Mouse (Mus musculus): ENCODE results near the gene Upk3bl. TPM values are rescaled to one million over a fixed set of nuclear protein-coding genes. Genes with fewer than 3 reads are reported as not detected.
A peak's percentile ranks its signal among the peaks of the same experiment; 100 is the strongest.
"Not testable (repeated sequence)": the region's sequence is repeated elsewhere in the genome, so short reads cannot be mapped to it uniquely, and the experiment has no call there.

The Upk3bl gene
- total RNA-seq, 2 experiments from 2014 or later, result not detected

GRCm38 (mm10) chr5:136088821-136089575 lies 34.7 kb downstream of the Upk3bl start:
- peak; percentile 19 for DNase-seq

DNA sequence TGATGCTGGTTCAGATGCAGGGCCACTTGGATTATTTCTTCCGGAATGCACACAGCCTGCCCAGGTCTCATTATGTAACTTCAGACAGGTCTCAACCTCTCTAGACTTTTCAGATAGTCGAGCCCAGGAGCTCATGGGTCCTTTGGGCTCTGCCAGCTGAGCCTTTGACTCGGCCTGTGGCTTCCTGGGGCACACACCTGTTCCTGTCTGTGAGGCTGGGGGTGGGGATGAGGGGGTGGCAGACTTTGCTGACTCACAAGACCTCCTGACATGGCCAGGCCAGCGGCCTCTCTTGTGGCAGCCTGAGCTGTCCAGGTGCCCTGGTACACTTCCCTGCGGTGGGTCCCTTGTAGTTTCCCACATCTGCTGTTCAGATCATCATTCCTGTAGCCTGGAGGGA lies 37.6 kb downstream of the Upk3bl start:
- no peak for DNase-seq

DNA sequence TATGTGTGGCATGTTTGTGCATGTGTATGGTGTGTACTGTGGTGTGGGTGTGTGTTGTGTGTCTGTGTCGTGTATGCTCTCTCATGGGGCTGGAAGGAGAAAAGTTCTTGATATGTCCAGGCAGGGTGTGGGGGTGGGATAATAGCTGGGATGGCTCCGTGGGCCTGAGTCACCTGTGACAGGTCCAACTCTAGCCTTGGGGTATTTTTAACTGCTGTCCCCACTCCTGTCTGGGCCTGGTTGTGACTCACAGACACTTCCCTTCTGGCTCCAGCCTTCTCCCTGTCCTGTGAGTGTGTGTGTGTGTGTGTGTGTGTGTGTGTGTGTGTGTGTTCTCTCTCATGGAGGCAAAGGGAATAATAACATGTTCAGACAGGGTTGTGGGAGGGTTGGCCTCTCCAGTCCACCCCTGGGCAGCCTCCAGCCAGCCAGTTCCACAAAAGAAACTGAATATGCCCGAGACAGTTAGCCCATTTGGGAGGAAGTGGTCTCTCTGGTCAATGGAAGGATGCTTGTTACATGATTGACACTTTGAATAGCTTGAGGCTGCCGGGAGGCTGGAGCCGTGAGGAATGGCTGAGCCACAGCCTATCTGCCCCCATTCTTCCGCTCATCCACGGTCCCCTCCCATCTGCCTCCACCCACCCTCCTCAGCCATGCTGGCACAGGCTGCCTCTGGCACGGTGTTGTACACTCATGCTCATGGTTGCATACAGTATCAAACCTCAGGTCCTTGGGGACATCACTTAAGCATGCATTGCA lies 40.1 kb downstream of the Upk3bl start:
- DNase-seq, result no peak

GRCm38 (mm10) chr5:136095089-136095488 lies 40.8 kb downstream of the Upk3bl start:
- DNase-seq, result no peak

DNA sequence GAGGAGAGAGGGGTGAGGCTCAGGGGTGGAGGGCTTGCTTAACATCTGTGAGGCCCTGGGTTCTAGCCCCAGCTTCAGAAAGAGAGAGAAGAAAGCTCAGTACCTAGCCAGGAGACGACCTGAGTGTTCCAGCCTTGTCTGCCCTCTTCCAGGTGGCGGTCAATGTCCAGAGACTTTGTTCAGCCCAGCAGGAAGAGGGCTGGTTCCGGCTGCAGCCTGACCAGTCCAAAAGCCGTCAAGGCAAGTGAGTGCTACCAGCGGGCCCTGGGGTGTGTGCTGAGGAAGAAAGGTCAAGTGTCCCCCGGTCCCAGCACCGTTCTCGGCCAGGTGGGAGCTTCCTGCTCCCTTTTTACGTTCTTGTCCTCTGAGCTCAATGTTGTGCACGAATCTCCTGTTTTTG lies 44.2 kb downstream of the Upk3bl start:
- DNase-seq, result no peak

DNA sequence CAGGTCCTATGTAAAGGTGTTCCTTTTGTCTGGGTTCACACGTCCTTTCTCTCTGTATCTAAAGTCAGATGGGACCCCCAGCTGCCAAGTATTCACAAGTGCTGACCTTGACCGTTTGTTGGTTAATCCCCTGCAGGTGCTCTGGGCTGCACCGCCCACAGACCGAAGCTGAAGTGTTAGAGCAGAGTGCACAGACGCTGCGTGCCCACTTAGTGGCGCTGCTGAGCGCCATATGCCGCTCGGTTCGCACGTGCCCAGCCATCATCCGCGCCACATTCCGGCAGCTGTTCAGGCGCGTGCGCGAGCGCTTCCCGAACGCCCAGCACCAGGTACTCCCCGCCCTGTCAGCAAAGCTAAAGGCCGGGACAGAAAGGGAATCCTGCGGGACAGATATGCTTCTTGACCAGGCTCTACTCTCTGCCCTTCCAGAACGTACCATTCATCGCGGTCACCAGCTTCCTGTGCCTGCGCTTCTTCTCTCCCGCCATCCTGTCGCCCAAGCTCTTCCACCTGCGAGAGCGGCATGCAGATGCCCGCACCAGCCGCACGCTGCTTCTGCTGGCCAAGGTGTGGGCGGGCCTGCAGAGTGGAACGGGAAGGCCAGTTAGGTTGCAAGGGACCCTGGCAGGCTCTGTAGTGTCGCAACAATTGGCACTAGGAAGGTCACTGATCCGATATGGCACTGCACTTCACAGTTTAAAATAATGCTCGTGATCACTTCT lies 48.0 kb downstream of the Upk3bl start:
- DNase-seq, result peak; percentile 77

GRCm38 (mm10) chr5:136104511-136104910 lies 50.2 kb downstream of the Upk3bl start:
- DNase-seq, result peak; percentile 46

- no peak for DNase-seq
Measured at GRCm38 (mm10) chr5:136108486-136108885, 54.2 kb downstream of the Upk3bl start.

- no peak for DNase-seq
Measured at GRCm38 (mm10) chr5:136109042-136109441, 54.8 kb downstream of the Upk3bl start.

GRCm38 (mm10) chr5:136113546-136113945 lies 59.3 kb downstream of the Upk3bl start:
- not testable (repeated sequence) for DNase-seq

Small RNAs within 50 kb of the gene (microRNA-seq; reads per million reads assigned to microRNA genes)
- gene Mir7035, result 0 to 0.20 reads per million in 2 experiments

Other genes with a start within 250 kb of the Upk3bl start
- under 1 TPM; 0.12 to 0.20 TPM for gene Srrm3, start 247.6 kb upstream of the Upk3bl start, total RNA-seq (2021)
- 100 to 1,000 TPM; 397 to 401 TPM for gene Hspb1, start 166.6 kb upstream of the Upk3bl start, total RNA-seq (2021)
- 100 to 1,000 TPM; 285 to 292 TPM for gene Ywhag, start 119.9 kb upstream of the Upk3bl start, total RNA-seq (2021)
- gene Ssc4d, start 80.0 kb upstream of the Upk3bl start, total RNA-seq (2021), result under 1 TPM; 0.36 to 0.69 TPM
- gene Zp3, start 74.4 kb upstream of the Upk3bl start, total RNA-seq (2021), result not detected
- gene Dtx2, start 59.7 kb upstream of the Upk3bl start, total RNA-seq (2021), result 10 to 100 TPM in 1 of 2 experiments, 1 to 10 TPM in 1; 9.7 to 10.7 TPM
- gene Upk3b, start 16.0 kb upstream of the Upk3bl start, total RNA-seq (2021), result 10 to 100 TPM; 25.8 to 30.7 TPM
- 1 to 10 TPM; 2.1 to 2.4 TPM for gene Rasa4, start 29.4 kb downstream of the Upk3bl start, total RNA-seq (2021)
- gene Polr2j, start 62.1 kb downstream of the Upk3bl start, total RNA-seq (2021), result 10 to 100 TPM; 63.4 to 67.3 TPM
- 1 to 10 TPM; 7.9 to 9.5 TPM for gene Lrwd1, start 81.6 kb downstream of the Upk3bl start, total RNA-seq (2021)
- gene Alkbh4, start 81.7 kb downstream of the Upk3bl start, total RNA-seq (2021), result 1 to 10 TPM; 6.5 to 7.4 TPM
- 1 to 10 TPM; 2.0 to 3.3 TPM for gene Orai2, start 116.2 kb downstream of the Upk3bl start, total RNA-seq (2021)
- 10 to 100 TPM; 27.9 to 32.6 TPM for gene Prkrip1, start 144.5 kb downstream of the Upk3bl start, total RNA-seq (2021)
- 1 to 10 TPM; 2.3 to 2.5 TPM for gene Sh2b2, start 192.1 kb downstream of the Upk3bl start, total RNA-seq (2021)